Mouse (Mus musculus): ENCODE results near the gene Dnajb2. TPM values are rescaled to one million over a fixed set of nuclear protein-coding genes. Genes with fewer than 3 reads are reported as not detected.
A peak's percentile ranks its signal among the peaks of the same experiment; 100 is the strongest.

Dnajb2 gene
- 36.6 and 47.8 TPM in 2 replicates for polyA plus RNA-seq (2015; fragmentation: Nextera tagmentation; extraction: Ambion mirVana)

DNA sequence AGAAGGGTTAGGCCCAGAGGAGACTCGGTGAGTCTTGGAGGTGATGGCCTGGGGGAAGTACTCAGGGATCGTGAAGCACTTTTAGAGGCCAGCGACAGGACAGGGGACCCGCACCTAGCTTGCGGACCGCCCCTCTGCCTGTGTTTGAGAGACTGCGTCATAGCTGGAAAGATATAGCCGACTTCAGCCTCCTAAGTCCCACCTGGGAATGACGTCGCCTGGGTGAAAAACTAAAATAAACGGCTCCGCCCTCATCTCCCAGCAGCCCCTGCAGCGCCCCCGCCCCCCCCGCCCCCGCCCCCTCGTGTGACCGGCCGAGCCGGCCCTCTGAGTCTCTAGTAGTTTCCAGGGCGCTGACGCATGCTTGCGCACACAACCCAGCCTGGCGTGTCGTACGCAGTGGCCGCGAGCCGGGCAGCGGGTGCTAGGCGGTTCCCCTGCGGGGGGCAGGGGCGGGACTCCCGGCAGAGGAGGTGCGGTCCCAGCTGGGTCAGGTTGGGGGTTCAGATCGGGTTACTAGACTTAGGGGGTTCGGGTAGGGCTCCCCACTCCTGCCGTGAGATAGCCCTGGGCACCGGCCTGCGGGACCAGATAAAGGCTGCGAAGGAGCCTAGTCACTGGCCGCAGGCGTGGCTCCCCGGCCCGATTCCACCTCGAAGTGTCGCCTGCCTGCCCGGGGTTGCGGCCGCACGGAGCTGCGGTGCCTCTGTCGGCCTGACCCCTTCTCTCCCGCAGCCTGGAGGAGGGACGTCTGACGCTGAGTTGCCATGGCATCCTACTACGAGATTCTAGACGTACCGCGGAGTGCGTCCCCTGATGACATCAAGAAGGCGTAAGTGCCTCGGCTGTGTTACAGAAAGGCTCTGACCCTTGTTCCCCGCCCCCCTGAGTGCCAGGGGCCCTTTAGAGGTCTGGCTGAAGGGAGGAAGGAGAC is at the start of gene Dnajb2:
Gene Dnajb2 (plus strand): TSS at position 290 of the 934 bp plus-strand sequence.
- peak within 1 kb of the TSS; percentile 72 for H3K4me3 ChIP-seq
- H3K27ac ChIP-seq = peak within 1 kb of the TSS; percentile 80
- peaks cover 6% of the 10 kb centered on the region; the same call in 1 of the 2 replicates for H3K27me3 ChIP-seq
- no peaks in the 10 kb centered on the region for H3K9me3 ChIP-seq
- ATAC-seq (ENCODE audit: insufficient number of reproducible peaks, insufficient read depth, low FRiP score, low TSS enrichment, low read depth) = peak; percentile 82
- peaks cover 22% of the 10 kb centered on the region for H3K36me3 ChIP-seq
- peak within 1 kb of the TSS; percentile 91 for H3K9ac ChIP-seq
- WGBS = under 1% methylated on average over 63 of the region's 64 CpGs
- peak within 1 kb of the TSS; percentile 93 for H3K4me2 ChIP-seq
- peaks cover 18% of the 10 kb centered on the region for H3K4me1 ChIP-seq

DNA sequence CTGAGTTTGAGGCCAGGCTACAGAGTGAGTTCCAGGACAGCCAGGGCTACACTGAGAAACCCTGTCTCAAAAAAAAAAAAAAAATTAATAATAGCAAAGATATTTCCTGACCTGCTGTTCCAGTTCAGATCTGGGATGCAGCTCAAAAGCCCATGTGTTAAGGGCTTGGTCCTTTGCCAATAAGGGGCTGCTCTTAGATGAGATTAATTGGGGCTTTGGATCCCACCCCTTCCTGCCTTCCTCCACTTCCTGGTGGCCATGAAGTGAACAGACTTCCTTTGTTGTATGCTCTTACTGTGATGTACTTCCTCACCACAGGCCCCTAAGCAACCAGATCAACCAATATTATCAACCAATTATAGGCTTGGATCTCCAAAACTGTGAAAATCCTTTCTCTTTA is 49.1 kb upstream of the Dnajb2 start:
- Histone ChIP-seq H3K4me3 (no peak overlapping the region), H3K27ac (no peak overlapping the region), H3K9ac (no peak overlapping the region), H3K4me1 (peaks cover 14% of the 10 kb centered on the region), H3K36me3 (peaks cover 68% of the 10 kb centered on the region), H3K9me3 (no peaks in the 10 kb centered on the region), H3K4me2 (no peak overlapping the region), H3K27me3 (no peaks in the 10 kb centered on the region)
- no peak for ATAC-seq (ENCODE audit: insufficient number of reproducible peaks, insufficient read depth, low FRiP score, low TSS enrichment, low read depth)

DNA sequence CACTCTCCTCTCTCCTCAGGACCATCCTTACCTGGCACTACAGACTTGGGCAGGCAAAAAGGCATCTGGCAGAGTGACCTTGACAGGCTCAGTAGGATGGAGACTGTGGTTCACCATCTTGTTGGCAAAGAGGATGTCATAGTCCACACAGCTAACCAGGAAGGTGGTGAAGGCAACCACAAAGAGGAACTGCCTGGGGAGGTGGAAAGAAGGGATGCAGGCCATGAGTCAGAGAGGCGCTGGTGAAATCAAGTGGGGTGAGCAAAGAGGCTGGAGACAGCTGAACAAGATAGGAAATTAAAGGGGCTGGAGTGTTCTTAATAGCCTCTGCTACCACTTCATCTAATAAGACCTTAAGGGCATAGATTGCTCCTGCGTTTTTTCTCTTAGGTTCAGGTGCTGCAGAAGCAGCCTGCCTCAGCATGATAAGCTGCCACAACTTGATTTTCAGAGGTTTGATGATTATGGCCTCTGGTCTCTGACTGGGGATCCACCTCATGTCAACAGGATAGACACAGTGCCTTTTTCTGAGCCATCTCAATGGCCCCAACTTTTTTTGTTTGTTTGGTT is 48.2 kb upstream of the Dnajb2 start:
- no peaks in the 10 kb centered on the region for H3K9me3 ChIP-seq
- H3K27ac ChIP-seq = no peak overlapping the region
- no peak for ATAC-seq (ENCODE audit: insufficient number of reproducible peaks, insufficient read depth, low FRiP score, low TSS enrichment, low read depth)
- H3K27me3 ChIP-seq = no peaks in the 10 kb centered on the region
- no peak overlapping the region for H3K4me2 ChIP-seq
- peaks cover 15% of the 10 kb centered on the region for H3K4me1 ChIP-seq
- peaks cover 59% of the 10 kb centered on the region for H3K36me3 ChIP-seq
- WGBS = 82% methylated on average over 2 of the region's 2 CpGs
- H3K9ac ChIP-seq = no peak overlapping the region
- H3K4me3 ChIP-seq = no peak overlapping the region

- H3K27me3 ChIP-seq = no peaks in the 10 kb centered on the region
- H3K9me3 ChIP-seq = no peaks in the 10 kb centered on the region
- peak overlapping the region; percentile 90 for H3K4me2 ChIP-seq
- WGBS = 75% methylated on average over 2 of the region's 2 CpGs
- peaks cover 21% of the 10 kb centered on the region for H3K4me1 ChIP-seq
- H3K4me3 ChIP-seq = peak overlapping the region; percentile 80
- H3K27ac ChIP-seq = no peak overlapping the region
- peaks cover 43% of the 10 kb centered on the region for H3K36me3 ChIP-seq
- peak overlapping the region; percentile 92; the same call in 1 of the 2 replicates for H3K9ac ChIP-seq
- no peak for ATAC-seq (ENCODE audit: insufficient number of reproducible peaks, insufficient read depth, low FRiP score, low TSS enrichment, low read depth)
Observed at GRCm38 (mm10) chr1:75190577-75190976, 45.6 kb upstream of the Dnajb2 start.

DNA sequence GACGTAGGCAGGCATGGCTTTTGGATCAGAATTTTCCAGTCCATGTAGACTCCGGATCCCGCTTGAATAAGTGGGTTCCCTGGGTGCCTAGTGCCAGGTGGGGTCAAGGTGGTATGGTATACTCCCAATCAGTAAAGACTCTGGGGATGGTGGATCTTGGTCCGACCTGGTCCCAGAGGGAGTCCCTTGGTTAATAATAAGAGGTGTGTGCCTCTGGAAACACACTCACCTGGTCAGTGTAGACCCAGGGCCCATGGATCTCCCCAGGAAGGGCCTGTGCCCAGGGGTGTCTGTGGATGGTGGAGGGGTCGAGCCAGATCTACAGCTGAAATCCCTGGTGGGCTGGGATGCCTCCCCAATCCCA is 45.0 kb upstream of the Dnajb2 start:
- WGBS = 44% methylated on average over 5 of the region's 5 CpGs
- H3K9me3 ChIP-seq = no peaks in the 10 kb centered on the region
- peaks cover 43% of the 10 kb centered on the region for H3K36me3 ChIP-seq
- peak overlapping the region; percentile 90 for H3K4me2 ChIP-seq
- peak overlapping the region; percentile 80 for H3K4me3 ChIP-seq
- H3K27ac ChIP-seq = peak overlapping the region; percentile 86
- H3K27me3 ChIP-seq = no peaks in the 10 kb centered on the region
- peak overlapping the region; percentile 92 for H3K9ac ChIP-seq
- peaks cover 21% of the 10 kb centered on the region for H3K4me1 ChIP-seq
- ATAC-seq (ENCODE audit: insufficient number of reproducible peaks, insufficient read depth, low FRiP score, low TSS enrichment, low read depth) = no peak; the same call in 1 of the 2 replicates

DNA sequence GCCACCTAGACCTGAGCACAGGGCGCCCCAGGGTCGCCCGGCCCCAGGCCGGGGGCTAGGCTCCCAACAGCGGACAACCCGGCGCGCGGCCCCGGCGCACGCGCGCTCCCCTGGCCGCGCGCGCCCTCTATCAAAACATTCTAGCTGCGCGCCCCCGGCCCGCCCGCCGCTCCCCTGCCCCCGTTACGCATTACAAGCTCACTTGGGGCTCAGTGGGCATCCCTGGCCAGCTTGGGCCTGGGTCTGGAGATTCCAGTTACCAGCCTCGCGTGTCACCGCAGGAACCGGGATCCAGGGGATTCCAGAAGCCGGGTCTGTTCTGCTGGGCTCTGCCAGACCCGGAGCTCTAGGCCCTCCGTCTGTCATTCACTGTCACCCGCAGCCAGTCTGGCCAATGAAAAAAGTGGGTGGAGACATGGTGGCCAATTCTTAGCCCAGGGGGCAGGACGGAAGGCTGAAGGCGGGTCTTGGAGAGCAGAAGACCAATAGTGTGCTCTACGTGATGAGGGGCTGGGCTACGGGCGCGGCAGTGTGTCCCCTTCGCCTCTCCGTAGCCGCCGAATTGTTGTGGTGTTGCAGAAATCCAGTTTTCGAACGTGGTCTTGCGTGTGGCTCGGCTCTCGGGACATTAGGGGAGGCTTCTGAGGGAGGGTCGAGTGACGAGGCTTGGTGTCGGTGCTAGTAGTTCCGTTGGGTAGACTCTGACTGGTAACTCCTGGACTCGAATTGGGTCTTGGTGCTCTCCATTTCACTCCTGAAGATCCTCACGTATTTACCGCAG is 44.4 kb upstream of the Dnajb2 start, which contains the start of the genes Ankzf1 and Atg9a:
Gene Ankzf1 (plus strand): TSS at position 530 of the 781 bp plus-strand sequence.
Gene Atg9a (minus strand): TSS at position 575 of the 781 bp plus-strand sequence.
- Histone ChIP-seq H3K4me2 (peak within 1 kb of the TSS; percentile 90), H3K9ac (peak within 1 kb of the TSS; percentile 92), H3K27me3 (no peaks in the 10 kb centered on the region), H3K27ac (peak within 1 kb of the TSS; percentile 95), H3K9me3 (no peaks in the 10 kb centered on the region), H3K36me3 (peaks cover 43% of the 10 kb centered on the region), H3K4me3 (peak within 1 kb of the TSS; percentile 80), H3K4me1 (peaks cover 21% of the 10 kb centered on the region)
- under 1% methylated on average over 56 of the region's 56 CpGs for WGBS
- ATAC-seq (ENCODE audit: insufficient number of reproducible peaks, insufficient read depth, low FRiP score, low TSS enrichment, low read depth) = peak; percentile 98

- Histone ChIP-seq H3K4me1 (peaks cover 21% of the 10 kb centered on the region), H3K9me3 (no peaks in the 10 kb centered on the region), H3K4me3 (peak overlapping the region; percentile 80), H3K9ac (peak overlapping the region; percentile 91), H3K4me2 (peak overlapping the region; percentile 90), H3K27me3 (no peaks in the 10 kb centered on the region), H3K27ac (peak overlapping the region; percentile 95), H3K36me3 (peaks cover 42% of the 10 kb centered on the region)
- under 1% methylated on average over 19 of the region's 19 CpGs for WGBS
- ATAC-seq (ENCODE audit: insufficient number of reproducible peaks, insufficient read depth, low FRiP score, low TSS enrichment, low read depth) = no peak
Observed at GRCm38 (mm10) chr1:75192452-75192851, 43.8 kb upstream of the Dnajb2 start.

GRCm38 (mm10) chr1:75201236-75201635 is 35.0 kb upstream of the Dnajb2 start:
- H3K36me3 ChIP-seq = peaks cover 45% of the 10 kb centered on the region

GRCm38 (mm10) chr1:75208967-75209678 is 27.1 kb upstream of the Dnajb2 start:
- H3K4me3 ChIP-seq = peak overlapping the region; percentile 49
- H3K36me3 ChIP-seq = peaks cover 23% of the 10 kb centered on the region
- H3K27me3 ChIP-seq = no peaks in the 10 kb centered on the region
- peak overlapping the region; percentile 95 for H3K4me2 ChIP-seq
- WGBS = 11% methylated on average over 34 of the region's 34 CpGs
- peaks cover 36% of the 10 kb centered on the region for H3K4me1 ChIP-seq
- ATAC-seq (ENCODE audit: insufficient number of reproducible peaks, insufficient read depth, low FRiP score, low TSS enrichment, low read depth) = no peak
- H3K9ac ChIP-seq = peak overlapping the region; percentile 77
- H3K27ac ChIP-seq = 0 out of 2 replicates have a peak overlapping the region, but pooled peaks have one; percentile 29
- H3K9me3 ChIP-seq = no peaks in the 10 kb centered on the region

More at GRCm38 (mm10) chr1:75201236-75201635, 35.0 kb upstream of the Dnajb2 start:
- ATAC-seq (ENCODE audit: insufficient number of reproducible peaks, insufficient read depth, low FRiP score, low TSS enrichment, low read depth) = no peak
- H3K4me3 ChIP-seq = no peak overlapping the region
- H3K9ac ChIP-seq = no peak overlapping the region
- WGBS = 87% methylated on average over 1 of the region's 1 CpGs
- H3K27ac ChIP-seq = no peak overlapping the region
- no peaks in the 10 kb centered on the region for H3K27me3 ChIP-seq
- H3K4me1 ChIP-seq = no peaks in the 10 kb centered on the region
- no peak overlapping the region for H3K4me2 ChIP-seq
- H3K9me3 ChIP-seq = no peaks in the 10 kb centered on the region

- H3K27me3 ChIP-seq = no peaks in the 10 kb centered on the region
- H3K27ac ChIP-seq = peak within 1 kb of the TSS; percentile 39; the same call in 1 of the 2 replicates
- peak within 1 kb of the TSS; percentile 96 for H3K9ac ChIP-seq
- H3K4me1 ChIP-seq = peaks cover 36% of the 10 kb centered on the region
- H3K4me2 ChIP-seq = peak within 1 kb of the TSS; percentile 95
- peak within 1 kb of the TSS; percentile 97 for H3K4me3 ChIP-seq
- H3K36me3 ChIP-seq = peaks cover 35% of the 10 kb centered on the region
- WGBS = 5% methylated on average over 42 of the region's 42 CpGs
- no peaks in the 10 kb centered on the region for H3K9me3 ChIP-seq
- peak; percentile 82 for ATAC-seq (ENCODE audit: insufficient number of reproducible peaks, insufficient read depth, low FRiP score, low TSS enrichment, low read depth)
Observed at GRCm38 (mm10) chr1:75210136-75211087, 25.8 kb upstream of the Dnajb2 start, which contains the start of the genes Glb1l and Stk16. Gene Glb1l, minus strand, starts transcription at chr1:75210813. Gene Stk16, plus strand, starts transcription at chr1:75210838.
